Mouse (Mus musculus) limb, embryonic 12.5 days (tissue): ENCODE measurements at regions not wholly inside any gene's neighbourhood (a gene's known extent, or its start where the extent isn't known, plus 50 kb on each side); places are given as distances from the start of the nearest gene placed in this dataset.
A peak's percentile ranks its signal among the peaks of the same experiment; 100 is the strongest.

Experiments used
- ATAC-seq: fragments of 200-750 bp; cut with Nextera tagmentation; 2 replicates; pipeline ENCODE4 v1.8.0; 2017; ENCODE audit warnings: low read depth, moderate TSS enrichment; ENCODE audit not compliant: insufficient number of reproducible peaks, insufficient read depth, low FRiP score, low TSS enrichment
- H3K27ac ChIP-seq: fragments of 300-500 bp; sonication (generic); 2 replicates; pipeline ENCODE4 v1.5.1; 2016; ENCODE audit warnings: mild to moderate bottlenecking, moderate library complexity
- H3K27me3 ChIP-seq: fragments of 300-500 bp; sonication (generic); 2 replicates; pipeline ENCODE4 v1.6.1; 2016; ENCODE audit warnings: mild to moderate bottlenecking, moderate library complexity
- H3K36me3 ChIP-seq: fragments of 300-500 bp; sonication (generic); 2 replicates; pipeline ENCODE4 v1.6.1; 2016; ENCODE audit warnings: mild to moderate bottlenecking, moderate library complexity
- H3K4me1 ChIP-seq: fragments of 300-500 bp; sonication (generic); replicated peaks from 2 replicates; pipeline ENCODE4 v1.6.1; 2016
- H3K4me2 ChIP-seq: fragments of 300-500 bp; sonication (generic); 2 replicates; pipeline ENCODE4 v1.6.1; 2016; ENCODE audit warnings: mild to moderate bottlenecking, moderate library complexity
- H3K4me3 ChIP-seq: fragments of 300-500 bp; sonication (generic); replicated peaks from 2 replicates; pipeline ENCODE4 v1.5.1; 2016; ENCODE audit warnings: mild to moderate bottlenecking
- H3K9ac ChIP-seq: fragments of 300-500 bp; sonication (generic); replicated peaks from 2 replicates; pipeline ENCODE4 v1.6.1; 2016; ENCODE audit warnings: mild to moderate bottlenecking, moderate library complexity
- H3K9me3 ChIP-seq: fragments of 300-500 bp; sonication (generic); 2 replicates; pipeline ENCODE4 v1.6.1; 2016; ENCODE audit warnings: mild to moderate bottlenecking, moderate library complexity
- WGBS: fragments of 180-500 bp; shearing (Covaris S2); methylation state at CpG from one replicate; pipeline ENCODE4 v1.1.7; 2016; 5-methylcytosine and 5-hydroxymethylcytosine counted together

DNA sequence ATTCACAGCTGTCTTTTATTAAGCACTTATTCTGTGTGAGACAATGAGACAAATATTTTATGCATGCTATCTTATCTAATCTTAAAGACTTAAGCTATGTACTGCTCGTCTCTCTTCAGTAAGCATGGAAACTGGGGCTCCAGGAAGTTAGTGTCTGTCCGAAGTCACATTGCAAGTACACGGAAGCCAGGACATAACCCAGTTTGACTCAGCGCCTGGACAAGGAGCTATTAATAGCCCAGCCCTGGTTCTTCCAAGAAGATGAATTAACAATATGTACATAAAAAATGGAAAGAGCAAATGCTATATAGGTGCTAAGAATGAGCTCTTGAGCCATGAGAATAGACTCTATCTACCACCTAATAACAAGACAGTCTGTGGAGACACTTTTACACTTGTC, 85.2 kb upstream of the Col24a1 start:
- Histone ChIP-seq H3K9me3 (no peaks in the 10 kb centered on the region), H3K4me3 (no peak overlapping the region)
- 91% methylated on average over 4 of the region's 4 CpGs for WGBS

DNA sequence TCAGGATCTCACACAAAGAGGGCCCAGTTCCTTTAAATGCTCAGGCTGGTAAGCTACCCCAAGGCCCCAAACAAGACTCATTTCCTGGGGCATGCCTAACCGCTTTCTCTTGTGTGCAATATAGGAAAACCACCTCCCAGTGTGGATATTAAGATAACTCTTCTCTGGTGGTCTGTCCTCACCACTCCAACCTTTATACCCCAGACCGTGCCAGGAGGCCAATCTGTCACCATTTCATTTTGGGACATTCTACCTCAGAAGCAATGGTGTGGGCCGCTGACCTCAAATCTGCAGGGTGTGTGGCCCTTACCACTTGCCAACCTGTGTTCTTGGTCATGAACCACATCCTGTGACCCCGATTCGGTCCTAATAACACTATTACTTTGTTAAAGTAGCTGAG, 82.1 kb upstream of the Col24a1 start:
- Histone ChIP-seq H3K9ac (no peak overlapping the region), H3K36me3 (no peaks in the 10 kb centered on the region), H3K9me3 (no peaks in the 10 kb centered on the region), H3K4me2 (no peak overlapping the region), H3K4me3 (no peak overlapping the region), H3K27me3 (no peaks in the 10 kb centered on the region), H3K27ac (no peak overlapping the region), H3K4me1 (no peaks in the 10 kb centered on the region)
- WGBS: 92% methylated on average over 5 of the region's 5 CpGs
- no peak for ATAC-seq

More for the DNA sequence above, 85.2 kb upstream of the Col24a1 start:
- Histone ChIP-seq H3K27me3 (no peaks in the 10 kb centered on the region), H3K4me1 (no peaks in the 10 kb centered on the region), H3K4me2 (no peak overlapping the region), H3K9ac (no peak overlapping the region), H3K36me3 (no peaks in the 10 kb centered on the region), H3K27ac (no peak overlapping the region)
- no peak for ATAC-seq

DNA sequence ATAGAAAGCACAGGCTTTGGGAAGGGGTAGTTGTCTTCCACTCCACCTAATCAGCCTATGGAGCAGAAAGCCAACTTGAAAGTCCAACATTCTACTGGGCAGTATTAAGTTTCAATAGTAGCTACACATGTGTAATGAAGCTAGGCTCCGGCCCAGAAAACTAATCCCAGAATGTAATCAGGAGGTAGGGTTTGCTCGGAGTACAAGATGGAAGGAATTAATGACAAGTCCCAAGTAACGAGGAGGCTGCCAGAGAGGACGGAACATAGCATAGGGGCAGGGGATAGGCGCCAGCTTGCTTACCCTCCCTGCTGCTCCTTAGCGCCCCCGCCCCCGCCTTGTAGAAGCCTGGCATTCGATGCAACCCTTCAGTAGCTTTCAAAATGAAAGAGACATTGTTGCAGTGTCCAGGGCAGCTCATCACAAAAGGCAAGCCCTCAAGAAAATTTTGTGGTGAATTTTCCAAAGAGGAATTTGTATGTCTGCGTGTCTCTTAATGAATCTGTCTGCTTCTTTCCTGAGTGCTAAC, 75.2 kb upstream of the Col24a1 start:
- no peak for ATAC-seq
- 61% methylated on average over 10 of the region's 10 CpGs for WGBS
- no peaks in the 10 kb centered on the region for H3K4me1 ChIP-seq
- H3K4me2 ChIP-seq: no peak overlapping the region
- H3K36me3 ChIP-seq: no peaks in the 10 kb centered on the region
- no peaks in the 10 kb centered on the region for H3K27me3 ChIP-seq
- H3K9ac ChIP-seq: no peak overlapping the region
- H3K27ac ChIP-seq: no peak overlapping the region
- H3K9me3 ChIP-seq: peaks cover 4% of the 10 kb centered on the region; the same call in 1 of the 2 replicates
- no peak overlapping the region for H3K4me3 ChIP-seq

DNA sequence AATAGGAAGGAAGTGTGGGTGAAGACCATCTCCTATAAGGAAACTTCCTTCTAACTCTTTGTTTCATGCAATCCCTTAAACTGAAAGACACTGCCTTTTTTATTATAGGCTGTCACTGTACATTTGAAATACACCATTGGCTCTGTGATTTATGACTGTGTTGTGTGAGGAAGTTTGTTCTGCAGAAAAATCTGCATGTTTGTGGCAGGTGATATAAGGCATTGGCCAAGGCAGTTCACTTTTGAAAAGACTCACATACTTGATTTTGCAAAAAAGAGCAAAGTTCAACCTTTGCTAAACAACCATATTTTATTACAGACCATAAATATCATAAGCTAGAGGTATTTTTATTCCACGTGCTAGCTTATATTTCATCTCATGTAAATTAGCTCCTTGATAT, 69.3 kb upstream of the Col24a1 start:
- no peak for ATAC-seq
- H3K4me3 ChIP-seq: no peak overlapping the region
- peaks cover 4% of the 10 kb centered on the region; the same call in 1 of the 2 replicates for H3K9me3 ChIP-seq
- no peak overlapping the region for H3K27ac ChIP-seq
- 78% methylated on average over 1 of the region's 1 CpGs for WGBS
- H3K36me3 ChIP-seq: no peaks in the 10 kb centered on the region
- H3K9ac ChIP-seq: no peak overlapping the region
- no peaks in the 10 kb centered on the region for H3K4me1 ChIP-seq
- no peak overlapping the region for H3K4me2 ChIP-seq
- H3K27me3 ChIP-seq: no peaks in the 10 kb centered on the region

DNA sequence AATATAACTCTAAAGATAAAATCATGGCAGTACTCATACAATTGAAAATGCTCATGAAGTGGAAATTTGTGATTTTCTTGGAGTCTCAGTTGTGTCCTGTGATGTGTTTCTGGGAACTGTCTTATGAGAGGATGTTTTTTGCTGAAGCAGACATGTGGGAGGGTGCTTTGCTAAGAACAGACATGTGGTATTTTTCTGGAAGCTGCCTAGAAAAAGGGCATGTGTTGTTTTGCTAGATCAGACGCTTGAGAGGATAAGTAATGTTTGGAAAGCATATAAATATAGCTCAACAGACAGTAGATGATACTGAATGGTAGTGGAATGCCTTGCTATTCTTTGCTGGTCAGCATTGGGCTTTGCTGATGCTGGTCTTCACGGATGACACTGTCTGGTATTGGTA, 68.2 kb upstream of the Col24a1 start:
- no peak for ATAC-seq
- Histone ChIP-seq H3K4me2 (no peak overlapping the region), H3K9ac (no peak overlapping the region), H3K9me3 (peaks cover 4% of the 10 kb centered on the region; the same call in 1 of the 2 replicates), H3K4me1 (no peaks in the 10 kb centered on the region), H3K27me3 (no peaks in the 10 kb centered on the region), H3K36me3 (no peaks in the 10 kb centered on the region), H3K4me3 (no peak overlapping the region), H3K27ac (no peak overlapping the region)
- WGBS: 85% methylated on average over 2 of the region's 2 CpGs

DNA sequence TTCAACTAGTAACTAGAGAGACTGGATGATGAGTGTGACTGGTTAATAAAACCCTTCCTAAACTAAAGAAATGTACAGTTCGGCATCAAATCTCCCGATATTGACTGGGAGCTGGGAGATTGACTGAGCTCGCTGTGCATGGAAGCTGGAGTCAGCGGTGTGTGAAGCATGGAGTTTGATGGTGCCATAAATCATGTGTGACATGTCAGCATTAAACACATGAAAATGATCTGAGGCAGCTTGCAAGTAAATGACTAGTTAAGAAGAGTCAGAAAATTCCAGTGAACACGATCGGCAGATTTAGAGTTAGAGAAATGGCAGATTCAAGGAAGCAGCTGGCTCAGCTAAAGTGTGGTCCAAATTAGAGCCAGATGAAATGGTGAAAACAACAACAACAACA, 61.6 kb upstream of the Col24a1 start:
- no peak for ATAC-seq
- 43% methylated on average over 6 of the region's 6 CpGs for WGBS
- Histone ChIP-seq H3K9me3 (no peaks in the 10 kb centered on the region), H3K4me2 (no peak overlapping the region), H3K36me3 (no peaks in the 10 kb centered on the region), H3K4me1 (0 out of 2 replicates have a peak, but pooled peaks cover 3% of the 10 kb centered on the region), H3K27me3 (no peaks in the 10 kb centered on the region), H3K9ac (no peak overlapping the region), H3K27ac (no peak overlapping the region), H3K4me3 (no peak overlapping the region)

DNA sequence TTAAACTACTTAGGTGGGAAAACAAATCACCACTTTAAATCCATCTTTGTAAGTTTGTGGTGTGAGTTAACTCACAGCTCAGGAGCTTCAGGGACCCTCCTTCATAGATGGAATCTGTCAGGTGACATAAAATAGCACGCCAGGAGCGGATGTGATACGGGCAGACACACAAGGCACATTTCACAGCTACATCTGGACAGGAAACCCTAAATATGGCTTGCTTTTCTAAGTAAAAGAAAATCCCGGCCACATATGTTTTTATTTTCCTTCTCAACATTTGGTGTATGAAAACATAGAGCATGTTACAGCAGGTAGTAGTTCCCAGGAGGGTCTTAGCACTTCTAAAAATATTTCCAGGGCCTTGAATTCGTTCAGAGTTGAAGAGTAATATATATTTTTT, 50.1 kb upstream of the Col24a1 start:
- Histone ChIP-seq H3K4me2 (no peak overlapping the region), H3K9me3 (no peaks in the 10 kb centered on the region), H3K27ac (peak overlapping the region; percentile 20; the same call in 1 of the 2 replicates), H3K4me1 (peaks cover 14% of the 10 kb centered on the region), H3K36me3 (no peaks in the 10 kb centered on the region), H3K9ac (no peak overlapping the region), H3K27me3 (no peaks in the 10 kb centered on the region), H3K4me3 (no peak overlapping the region)
- WGBS: 21% methylated on average over 5 of the region's 5 CpGs
- peak; percentile 72 for ATAC-seq
